Mouse (Mus musculus) intestine, embryonic 16.5 days (tissue): ENCODE measurements around the gene Aph1a. TPM values are rescaled to one million over a fixed set of nuclear protein-coding genes. Genes with fewer than 3 reads are reported as not detected.
"Not testable (repeated sequence)": the region's sequence is repeated elsewhere in the genome, so short reads cannot be mapped to it uniquely, and the experiment has no call there.

Experiments used
- ATAC-seq: fragments of 200-750 bp; cut with Nextera tagmentation; 2 replicates; pipeline ENCODE4 v1.8.0; 2017; ENCODE audit warnings: moderate TSS enrichment, moderate library complexity
- H3K27ac ChIP-seq: fragments of 300-500 bp; sonication (generic); 2 replicates; pipeline ENCODE4 v1.5.1; 2014; ENCODE audit warnings: mild to moderate bottlenecking, low read length
- H3K27me3 ChIP-seq: fragments of 300-500 bp; sonication (generic); replicated peaks from 2 replicates; pipeline ENCODE4 v1.6.1; 2014; ENCODE audit warnings: low read length, control low read depth, mixed read lengths; ENCODE audit not compliant: control insufficient read depth, insufficient read depth
- H3K36me3 ChIP-seq: fragments of 300-500 bp; sonication (generic); 2 replicates; pipeline ENCODE4 v1.6.1; 2014; ENCODE audit warnings: low read length, control low read depth; ENCODE audit not compliant: control insufficient read depth, insufficient read depth
- H3K4me1 ChIP-seq: fragments of 300-500 bp; sonication (generic); 2 replicates; pipeline ENCODE4 v1.6.1; 2014; ENCODE audit warnings: low read length, control low read depth, mixed read lengths; ENCODE audit not compliant: control insufficient read depth, insufficient read depth
- H3K4me2 ChIP-seq: fragments of 300-500 bp; sonication (generic); 2 replicates; pipeline ENCODE4 v1.6.1; 2014; ENCODE audit warnings: low read depth, low read length, control low read depth
- H3K4me3 ChIP-seq: fragments of 300-500 bp; sonication (generic); 2 replicates; pipeline ENCODE4 v1.5.1; 2014; ENCODE audit warnings: mild to moderate bottlenecking, low read length
- H3K9ac ChIP-seq: fragments of 300-500 bp; sonication (generic); 2 replicates; pipeline ENCODE4 v1.6.1; 2014; ENCODE audit warnings: low read depth, low read length
- H3K9me3 ChIP-seq: fragments of 300-500 bp; sonication (generic); 2 replicates; pipeline ENCODE4 v1.6.1; 2016; ENCODE audit warnings: low read length, control low read depth; ENCODE audit not compliant: control insufficient read depth
- WGBS: fragments of 180-500 bp; shearing (Covaris S2); extraction: QIAGEN DNeasy Blood & Tissue Kit; methylation state at CpG from one replicate; pipeline ENCODE4 v1.1.7; 2014; 5-methylcytosine and 5-hydroxymethylcytosine counted together
- polyA plus RNA-seq: library from polyadenylated mRNA; unstranded; fragments of >200 nt; fragmentation: Nextera tagmentation; extraction: Ambion mirVana; gene quantifications from 2 replicates; pipeline ENCODE4 v1.2.1, GENCODE M21; 2015

The Aph1a gene
- 47.7 and 55.6 TPM in 2 replicates for polyA plus RNA-seq

DNA sequence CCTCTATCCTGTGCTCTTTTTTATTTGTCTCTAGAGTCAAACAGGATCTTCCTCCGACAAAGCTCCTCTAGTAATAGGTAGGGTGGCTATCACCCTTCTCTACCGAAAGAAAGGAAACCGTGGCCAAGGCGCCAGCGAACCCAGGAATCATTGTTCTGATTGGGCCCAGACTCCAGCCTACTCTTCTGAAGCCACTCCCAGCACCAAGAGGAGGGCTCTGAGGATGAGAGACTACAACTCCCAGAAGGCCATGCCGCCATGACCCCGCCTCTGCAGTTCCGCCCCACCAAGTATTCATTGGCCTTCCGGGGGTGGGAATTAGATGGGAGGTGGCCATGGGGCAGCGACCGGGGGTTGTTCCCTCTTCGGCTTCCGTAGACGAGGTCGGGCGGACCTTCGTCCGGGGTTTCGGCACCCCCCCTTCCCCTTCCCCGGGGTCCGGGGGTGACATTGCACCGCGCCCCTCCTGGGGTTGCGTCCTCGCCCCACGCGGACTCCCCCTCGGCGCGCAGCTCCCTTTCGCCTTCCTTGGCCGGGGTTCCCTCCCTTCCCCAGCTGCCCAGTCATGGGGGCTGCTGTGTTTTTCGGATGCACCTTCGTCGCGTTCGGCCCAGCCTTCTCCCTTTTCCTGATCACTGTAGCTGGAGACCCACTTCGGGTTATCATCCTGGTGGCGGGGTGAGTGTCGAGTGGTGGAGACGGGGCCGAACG, at the start of gene Aph1a:
TSS of gene Aph1a (plus strand) at position 364 of the 711 bp plus-strand sequence.
- peak; percentile 98 for ATAC-seq
- Histone ChIP-seq H3K9ac (peak within 1 kb of the TSS; percentile 82), H3K4me1 (peaks cover 23% of the 10 kb centered on the region), H3K27ac (peak within 1 kb of the TSS; percentile 85), H3K4me2 (peak within 1 kb of the TSS; percentile 64), H3K4me3 (peak within 1 kb of the TSS; percentile 71)
- not testable (repeated sequence) for H3K9me3 ChIP-seq, H3K36me3 ChIP-seq, H3K27me3 ChIP-seq
- under 1% methylated on average over 25 of the region's 43 CpGs for WGBS

GRCm38 (mm10) chr3:95850611-95851010, 43.2 kb upstream of the Aph1a start:
- no peak overlapping the region for H3K9ac ChIP-seq
- peaks cover 5% of the 10 kb centered on the region for H3K4me1 ChIP-seq
- peaks cover 16% of the 10 kb centered on the region for H3K36me3 ChIP-seq
- no peak for ATAC-seq
- WGBS: 83% methylated on average over 4 of the region's 4 CpGs
- no peak overlapping the region for H3K4me2 ChIP-seq
- H3K4me3 ChIP-seq: no peak overlapping the region
- H3K27me3 ChIP-seq: no peaks in the 10 kb centered on the region
- H3K9me3 ChIP-seq: no peaks in the 10 kb centered on the region
- H3K27ac ChIP-seq: no peak overlapping the region

DNA sequence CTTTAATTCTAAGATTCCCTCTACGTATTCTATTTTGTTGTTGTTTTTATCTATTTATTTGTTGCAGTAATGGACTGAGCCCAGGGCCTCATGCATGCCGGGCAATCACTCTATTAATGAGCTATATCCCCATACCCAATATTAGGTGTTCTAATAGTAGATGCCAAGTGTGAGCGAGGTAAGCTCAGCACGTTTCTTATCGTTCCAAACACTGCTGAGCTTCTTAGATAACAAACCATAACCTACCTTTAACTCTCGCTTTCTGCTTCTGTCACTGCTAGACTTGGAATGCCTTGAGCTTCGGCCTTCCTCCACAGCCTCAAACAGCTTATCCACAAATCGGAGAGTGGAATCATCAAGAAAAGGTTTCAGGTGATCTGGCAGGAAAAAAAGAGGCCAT, 42.5 kb upstream of the Aph1a start:
- H3K4me2 ChIP-seq: no peak overlapping the region
- H3K36me3 ChIP-seq: peaks cover 13% of the 10 kb centered on the region
- H3K4me3 ChIP-seq: no peak overlapping the region
- no peaks in the 10 kb centered on the region for H3K27me3 ChIP-seq
- no peaks in the 10 kb centered on the region for H3K9me3 ChIP-seq
- no peak for ATAC-seq
- 93% methylated on average over 8 of the region's 8 CpGs for WGBS
- no peak overlapping the region for H3K9ac ChIP-seq
- peaks cover 5% of the 10 kb centered on the region for H3K4me1 ChIP-seq
- no peak overlapping the region for H3K27ac ChIP-seq

- peaks cover 5% of the 10 kb centered on the region for H3K36me3 ChIP-seq
- H3K4me2 ChIP-seq: peak within 1 kb of the TSS; percentile 60
- no peaks in the 10 kb centered on the region for H3K27me3 ChIP-seq
- peaks cover 5% of the 10 kb centered on the region for H3K4me1 ChIP-seq
- H3K9ac ChIP-seq: peak within 1 kb of the TSS; percentile 93
- H3K4me3 ChIP-seq: peak within 1 kb of the TSS; percentile 86
- under 1% methylated on average over 56 of the region's 56 CpGs for WGBS
- no peaks in the 10 kb centered on the region for H3K9me3 ChIP-seq
- peak within 1 kb of the TSS; percentile 76 for H3K27ac ChIP-seq
- ATAC-seq: peak; percentile 99
Measured at GRCm38 (mm10) chr3:95855502-95856089, 38.2 kb upstream of the Aph1a start, which contains the start of gene Prpf3. Prpf3 (minus strand) TSS chr3:95855885.

DNA sequence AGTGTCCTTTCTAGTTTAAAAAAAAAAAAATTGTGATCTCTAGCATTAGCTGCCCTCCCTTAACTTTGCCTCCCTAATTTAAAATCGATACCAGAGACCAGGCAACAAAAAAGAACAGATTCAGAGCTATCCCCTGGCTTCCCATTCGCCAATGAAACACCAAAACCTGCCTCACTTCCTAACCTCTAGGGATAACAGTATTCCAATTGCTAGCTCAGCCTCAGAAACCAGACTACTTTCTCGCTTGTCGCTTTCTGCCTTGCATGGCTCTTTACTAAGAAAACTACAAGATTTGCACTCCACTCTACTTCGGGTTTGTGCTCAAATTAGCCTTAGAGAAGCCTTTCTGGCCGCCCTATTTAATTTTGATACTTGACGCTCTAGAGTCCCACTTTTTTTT, 37.7 kb upstream of the Aph1a start:
- Histone ChIP-seq H3K4me2 (peak overlapping the region; percentile 60), H3K4me1 (peaks cover 5% of the 10 kb centered on the region), H3K36me3 (peaks cover 5% of the 10 kb centered on the region), H3K9ac (peak overlapping the region; percentile 93), H3K4me3 (peak overlapping the region; percentile 86), H3K9me3 (no peaks in the 10 kb centered on the region), H3K27me3 (no peaks in the 10 kb centered on the region), H3K27ac (peak overlapping the region; percentile 76)
- 0 out of 2 replicates have a peak, but pooled peaks have one; percentile 12 for ATAC-seq
- 23% methylated on average over 7 of the region's 7 CpGs for WGBS

DNA sequence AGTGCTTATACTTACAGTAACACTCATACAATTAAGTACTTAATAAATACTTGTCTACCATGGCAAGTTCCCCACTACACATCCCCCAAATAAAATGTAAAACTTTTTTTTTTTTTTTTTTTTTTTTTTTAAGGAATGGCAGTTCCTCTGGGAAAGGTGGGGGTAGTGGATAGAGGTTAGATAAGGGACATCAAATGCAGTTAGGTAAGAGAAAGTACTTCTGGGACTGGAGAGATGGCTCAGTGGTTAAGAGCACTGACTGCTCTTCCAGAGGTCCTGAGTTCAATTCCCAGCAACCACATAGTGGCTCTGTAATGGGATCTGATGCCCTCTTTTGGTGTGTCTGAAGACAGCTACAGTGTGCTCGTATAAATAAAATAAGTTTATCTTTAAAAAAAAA, 36.7 kb upstream of the Aph1a start:
- ATAC-seq, H3K9ac ChIP-seq, H3K4me1 ChIP-seq, H3K27me3 ChIP-seq, H3K4me3 ChIP-seq, H3K36me3 ChIP-seq, H3K4me2 ChIP-seq, H3K27ac ChIP-seq, H3K9me3 ChIP-seq: not testable (repeated sequence)
- 88% methylated on average over 1 of the region's 1 CpGs for WGBS

GRCm38 (mm10) chr3:95858278-95858677, 35.5 kb upstream of the Aph1a start:
- H3K4me1 ChIP-seq, ATAC-seq, H3K9ac ChIP-seq, H3K4me2 ChIP-seq, H3K36me3 ChIP-seq, H3K4me3 ChIP-seq, H3K27me3 ChIP-seq, H3K27ac ChIP-seq, H3K9me3 ChIP-seq: not testable (repeated sequence)
- 78% methylated on average over 3 of the region's 3 CpGs for WGBS

- peaks cover 3% of the 10 kb centered on the region; the same call in 1 of the 2 replicates for H3K36me3 ChIP-seq
- H3K4me3 ChIP-seq: no peak overlapping the region
- H3K4me2 ChIP-seq: no peak overlapping the region
- 82% methylated on average over 3 of the region's 3 CpGs for WGBS
- H3K9ac ChIP-seq: no peak overlapping the region
- H3K27ac ChIP-seq: no peak overlapping the region
- no peaks in the 10 kb centered on the region for H3K4me1 ChIP-seq
- no peak for ATAC-seq
- no peaks in the 10 kb centered on the region for H3K9me3 ChIP-seq
- H3K27me3 ChIP-seq: no peaks in the 10 kb centered on the region
Measured at GRCm38 (mm10) chr3:95860323-95860722, 33.4 kb upstream of the Aph1a start.

GRCm38 (mm10) chr3:95861216-95861615, 32.6 kb upstream of the Aph1a start:
- H3K9ac ChIP-seq: no peak overlapping the region
- ATAC-seq: no peak
- H3K36me3 ChIP-seq: peaks cover 3% of the 10 kb centered on the region; the same call in 1 of the 2 replicates
- no peaks in the 10 kb centered on the region for H3K4me1 ChIP-seq
- 80% methylated on average over 10 of the region's 10 CpGs for WGBS
- no peak overlapping the region for H3K4me3 ChIP-seq
- H3K27ac ChIP-seq: no peak overlapping the region
- no peaks in the 10 kb centered on the region for H3K27me3 ChIP-seq
- H3K9me3 ChIP-seq: no peaks in the 10 kb centered on the region
- no peak overlapping the region for H3K4me2 ChIP-seq
